Mouse (Mus musculus) E14TG2a.4 (cell line): ENCODE results near the gene Lrrc20.

Experiments used
- CTCF ChIP-seq: conservative IDR thresholded peaks from 2 replicates; pipeline ENCODE4 v1.5.1; 2014; ENCODE audit warnings: low read length
- NANOG ChIP-seq: IDR thresholded peaks from 2 replicates; pipeline ENCODE4 v1.6.1; 2014; ENCODE audit warnings: borderline replicate concordance, low read length, mixed read lengths

DNA sequence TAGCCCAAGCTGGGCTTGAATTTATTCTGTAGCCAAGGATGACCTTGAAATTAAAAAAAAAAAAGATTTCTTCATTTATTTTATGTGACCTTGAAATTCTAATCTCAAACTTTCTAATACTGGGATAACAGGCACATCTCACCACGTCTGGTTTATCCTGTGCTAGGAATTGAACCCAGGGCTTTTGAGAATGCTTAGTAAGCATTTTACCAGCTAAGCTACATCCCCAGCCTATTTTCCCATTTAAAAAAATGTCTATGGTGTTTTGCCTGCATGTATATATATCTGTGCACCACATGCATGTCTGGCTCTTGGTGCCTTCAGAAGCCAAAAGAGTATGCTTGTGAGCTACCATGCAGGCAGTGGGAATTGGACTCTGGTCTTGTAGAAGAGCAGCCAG, 4.9 kb downstream of the Lrrc20 start:
- TF ChIP-seq CTCF (no peak), NANOG (no peak)
